Mouse (Mus musculus): ENCODE results near the gene Gm11060. TPM values are rescaled to one million over a fixed set of nuclear protein-coding genes. Genes with fewer than 3 reads are reported as not detected.

Gm11060 gene
- polyA plus RNA-seq, 1 experiment, result not detected

DNA sequence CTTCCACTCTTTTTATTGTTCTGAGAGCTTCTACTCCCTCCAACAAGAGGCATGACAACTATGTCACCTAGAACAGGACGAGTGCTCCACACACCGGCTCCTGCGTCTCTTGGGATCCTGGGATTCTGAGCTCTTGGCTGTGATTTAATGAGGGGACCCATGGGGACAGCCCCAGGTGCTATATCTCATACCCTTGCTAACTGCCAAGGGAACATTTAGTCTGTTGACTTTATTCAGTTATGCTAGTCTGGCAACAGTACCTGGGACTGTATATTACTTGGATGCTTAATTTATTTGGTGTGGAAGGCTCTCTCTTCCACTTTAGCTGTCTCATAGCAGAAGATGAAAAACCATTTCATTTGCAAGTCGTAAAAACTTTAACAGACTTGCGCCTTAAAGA is 16.0 kb upstream of the Gm11060 start:
- Histone ChIP-seq H3K27ac (ENCODE audit: control insufficient read depth, insufficient read depth, low read depth, low read length, poor library complexity) (no peak overlapping the region), H3K4me1 (ENCODE audit: control insufficient read depth, insufficient read depth, low read length) (no peaks in the 10 kb centered on the region), H3K4me3 (replicated peaks; ENCODE audit: control insufficient read depth, low read depth, low read length) (no peak overlapping the region)
- TF ChIP-seq POLR2A (IDR thresholded peaks at IDR 0.05; ENCODE audit: borderline replicate concordance, control insufficient read depth, low read depth, low read length) (no peak), CTCF (IDR thresholded peaks at IDR 0.05; ENCODE audit: control insufficient read depth, insufficient read depth, low read length) (no peak)
- WGBS, result 72% methylated on average over 5 of the region's 5 CpGs

DNA sequence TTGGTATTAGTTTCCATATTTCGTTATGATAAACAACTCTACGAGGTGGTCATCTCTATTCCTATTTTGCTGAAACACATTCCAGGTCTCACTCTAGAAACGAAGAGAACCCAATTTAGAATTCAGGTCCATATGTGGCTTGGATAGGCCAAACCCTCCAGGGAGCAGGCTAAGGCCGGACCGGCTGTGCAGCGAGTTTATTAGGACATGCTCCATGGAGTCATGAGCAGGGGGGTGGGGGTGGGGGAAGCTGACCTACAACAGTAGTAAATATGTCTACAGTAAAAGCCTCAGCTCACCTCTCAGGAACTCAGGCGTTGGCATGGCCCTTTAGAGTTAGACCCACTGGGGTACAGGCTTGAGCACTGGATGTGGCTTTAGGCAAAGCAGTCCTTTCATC is 14.7 kb upstream of the Gm11060 start:
- Histone ChIP-seq H3K27ac (ENCODE audit: control insufficient read depth, insufficient read depth, low read depth, low read length, poor library complexity) (no peak overlapping the region), H3K4me1 (ENCODE audit: control insufficient read depth, insufficient read depth, low read length) (no peaks in the 10 kb centered on the region), H3K4me3 (replicated peaks; ENCODE audit: control insufficient read depth, low read depth, low read length) (no peak overlapping the region)
- WGBS, result 79% methylated on average over 7 of the region's 7 CpGs
- TF ChIP-seq CTCF (IDR thresholded peaks at IDR 0.05; ENCODE audit: control insufficient read depth, insufficient read depth, low read length) (no peak), POLR2A (IDR thresholded peaks at IDR 0.05; ENCODE audit: borderline replicate concordance, control insufficient read depth, low read depth, low read length) (no peak)

DNA sequence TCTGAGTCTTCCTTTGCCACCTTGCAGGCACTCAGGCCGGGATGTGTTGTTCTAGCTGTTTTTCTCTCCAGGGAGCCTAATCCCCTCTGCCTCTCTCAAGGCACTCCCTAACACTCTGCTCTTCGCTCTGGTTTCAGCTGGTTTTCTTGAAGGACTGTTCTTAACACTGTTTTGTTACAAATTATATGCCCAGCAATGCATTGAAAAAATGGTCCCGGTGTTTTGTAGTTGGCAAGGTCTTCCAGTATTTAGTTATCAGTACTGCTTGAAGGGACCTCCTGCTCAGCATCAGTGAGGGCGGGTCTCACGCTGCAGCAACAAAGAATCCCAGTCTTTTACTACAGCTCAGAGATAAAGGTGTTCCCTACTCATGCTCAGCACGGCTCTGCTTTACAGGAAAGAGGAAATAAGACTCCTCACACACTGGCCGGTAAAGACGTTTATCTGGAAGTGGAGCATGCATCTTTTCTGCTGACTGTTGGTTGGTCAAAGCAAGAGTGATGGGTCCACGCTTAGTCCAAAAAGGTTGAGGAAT is 9.5 kb upstream of the Gm11060 start:
- H3K27ac ChIP-seq (ENCODE audit: control insufficient read depth, insufficient read depth, low read depth, low read length, poor library complexity), result no peak overlapping the region
- no peaks in the 10 kb centered on the region for H3K4me1 ChIP-seq (ENCODE audit: control insufficient read depth, insufficient read depth, low read length)
- 41% methylated on average over 9 of the region's 9 CpGs for WGBS
- TF ChIP-seq POLR2A (IDR thresholded peaks at IDR 0.05; ENCODE audit: borderline replicate concordance, control insufficient read depth, low read depth, low read length) (no peak), CTCF (IDR thresholded peaks at IDR 0.05; ENCODE audit: control insufficient read depth, insufficient read depth, low read length) (no peak)
- no peak overlapping the region for H3K4me3 ChIP-seq (replicated peaks; ENCODE audit: control insufficient read depth, low read depth, low read length)

DNA sequence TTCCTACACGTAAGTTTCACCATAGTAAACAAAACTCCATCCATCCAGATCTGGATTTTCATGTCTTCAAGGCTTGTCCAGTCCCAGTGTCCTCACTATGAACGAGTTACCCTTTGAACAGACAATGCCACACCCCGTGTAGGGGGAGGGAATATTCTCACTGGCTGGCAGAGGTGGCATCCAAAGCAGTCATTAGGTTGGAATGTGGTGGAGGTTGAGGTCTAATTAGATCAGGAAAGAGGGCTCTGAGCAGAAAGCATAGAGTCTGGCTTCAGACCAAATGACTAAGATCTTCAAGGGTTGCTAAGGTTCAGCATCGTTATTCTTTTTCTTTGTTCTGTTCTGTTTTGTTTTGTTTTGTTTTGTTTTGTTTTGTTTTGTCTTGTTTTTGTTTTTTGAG is 7.8 kb upstream of the Gm11060 start:
- 65% methylated on average over 4 of the region's 4 CpGs for WGBS
- TF ChIP-seq POLR2A (IDR thresholded peaks at IDR 0.05; ENCODE audit: borderline replicate concordance, control insufficient read depth, low read depth, low read length) (no peak), CTCF (IDR thresholded peaks at IDR 0.05; ENCODE audit: control insufficient read depth, insufficient read depth, low read length) (no peak)
- no peaks in the 10 kb centered on the region for H3K4me1 ChIP-seq (ENCODE audit: control insufficient read depth, insufficient read depth, low read length)

DNA sequence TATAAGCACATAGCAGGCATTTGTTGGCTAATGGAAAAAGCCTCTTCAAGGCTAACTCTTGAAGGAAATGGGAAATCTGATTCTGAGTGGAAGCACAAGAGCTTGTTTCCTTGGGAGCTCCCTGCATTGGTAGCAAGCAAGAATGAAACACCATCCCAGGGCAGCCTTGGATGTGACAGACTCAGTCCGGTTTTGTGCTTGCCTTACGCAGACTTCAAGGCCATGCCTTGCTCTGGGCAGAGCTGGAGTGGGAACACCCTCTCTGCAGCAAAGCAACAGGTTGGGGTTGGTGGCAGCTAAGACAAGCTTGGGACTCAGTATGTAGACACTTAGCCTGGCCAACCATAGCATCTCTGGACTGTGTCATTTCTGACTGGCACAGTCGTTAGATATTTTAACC is 5.7 kb upstream of the Gm11060 start:
- H3K4me1 ChIP-seq (ENCODE audit: control insufficient read depth, insufficient read depth, low read length), result no peaks in the 10 kb centered on the region
- no peak overlapping the region for H3K4me3 ChIP-seq (replicated peaks; ENCODE audit: control insufficient read depth, low read depth, low read length)
- no peak overlapping the region for H3K27ac ChIP-seq (ENCODE audit: control insufficient read depth, insufficient read depth, low read depth, low read length, poor library complexity)
- WGBS, result 89% methylated on average over 3 of the region's 3 CpGs
- TF ChIP-seq CTCF (IDR thresholded peaks at IDR 0.05; ENCODE audit: control insufficient read depth, insufficient read depth, low read length) (no peak), POLR2A (IDR thresholded peaks at IDR 0.05; ENCODE audit: borderline replicate concordance, control insufficient read depth, low read depth, low read length) (no peak)

More for the DNA sequence above, 7.8 kb upstream of the Gm11060 start:
- H3K27ac ChIP-seq (ENCODE audit: control insufficient read depth, insufficient read depth, low read depth, low read length, poor library complexity), result no peak overlapping the region
- H3K4me3 ChIP-seq (replicated peaks; ENCODE audit: control insufficient read depth, low read depth, low read length), result no peak overlapping the region

DNA sequence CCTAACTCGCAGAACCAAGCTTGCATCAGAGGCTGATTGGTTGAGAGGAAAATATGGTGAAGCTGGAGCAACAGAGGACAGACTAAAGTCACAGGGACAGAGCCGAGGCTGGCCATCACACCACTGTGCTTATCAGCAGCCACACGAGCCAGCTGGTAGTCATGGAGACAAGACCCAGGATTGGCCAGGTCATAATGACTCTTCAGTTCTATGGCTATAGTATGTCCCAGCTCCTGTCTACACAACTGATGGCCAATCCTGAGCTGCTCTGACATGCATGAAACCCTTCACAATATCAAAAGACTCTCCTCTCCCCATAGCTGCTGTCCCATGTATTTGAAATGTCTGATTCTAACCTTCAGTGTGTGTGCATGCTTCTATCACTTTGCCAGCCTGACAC is 3.8 kb upstream of the Gm11060 start:
- H3K4me3 ChIP-seq (replicated peaks; ENCODE audit: control insufficient read depth, low read depth, low read length), result no peak overlapping the region
- TF ChIP-seq CTCF (IDR thresholded peaks at IDR 0.05; ENCODE audit: control insufficient read depth, insufficient read depth, low read length), result no peak
- no peak for TF ChIP-seq POLR2A (IDR thresholded peaks at IDR 0.05; ENCODE audit: borderline replicate concordance, control insufficient read depth, low read depth, low read length)
- WGBS, result 57% methylated on average over 3 of the region's 3 CpGs

DNA sequence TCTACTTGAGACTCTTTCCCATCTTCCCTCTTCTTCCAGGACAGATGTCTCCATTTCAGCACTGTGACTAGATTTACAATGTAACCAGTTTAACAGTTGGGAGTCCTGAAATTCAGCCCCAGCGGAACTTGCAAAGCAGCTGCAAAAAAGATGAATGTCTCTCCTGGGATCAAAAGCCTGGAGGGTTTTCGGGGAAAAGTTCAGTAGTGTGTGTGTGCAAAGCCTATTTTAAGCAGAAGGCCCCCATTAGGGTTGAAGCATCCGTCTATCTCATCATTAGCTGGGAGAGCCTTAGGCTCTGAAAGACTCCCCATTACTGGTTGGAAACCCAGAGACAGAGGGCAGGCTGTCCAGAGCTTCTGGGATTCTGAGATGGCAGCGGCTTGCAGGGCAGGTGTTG is 2.7 kb upstream of the Gm11060 start:
- TF ChIP-seq POLR2A (IDR thresholded peaks at IDR 0.05; ENCODE audit: borderline replicate concordance, control insufficient read depth, low read depth, low read length), result no peak
- no peak for TF ChIP-seq CTCF (IDR thresholded peaks at IDR 0.05; ENCODE audit: control insufficient read depth, insufficient read depth, low read length)
- 82% methylated on average over 4 of the region's 4 CpGs for WGBS
- no peak overlapping the region for H3K4me3 ChIP-seq (replicated peaks; ENCODE audit: control insufficient read depth, low read depth, low read length)
- H3K4me1 ChIP-seq (ENCODE audit: control insufficient read depth, insufficient read depth, low read length), result no peaks in the 10 kb centered on the region
- no peak overlapping the region for H3K27ac ChIP-seq (ENCODE audit: control insufficient read depth, insufficient read depth, low read depth, low read length, poor library complexity)

More for the DNA sequence above, 3.8 kb upstream of the Gm11060 start:
- H3K27ac ChIP-seq (ENCODE audit: control insufficient read depth, insufficient read depth, low read depth, low read length, poor library complexity), result no peak overlapping the region
- no peaks in the 10 kb centered on the region for H3K4me1 ChIP-seq (ENCODE audit: control insufficient read depth, insufficient read depth, low read length)

DNA sequence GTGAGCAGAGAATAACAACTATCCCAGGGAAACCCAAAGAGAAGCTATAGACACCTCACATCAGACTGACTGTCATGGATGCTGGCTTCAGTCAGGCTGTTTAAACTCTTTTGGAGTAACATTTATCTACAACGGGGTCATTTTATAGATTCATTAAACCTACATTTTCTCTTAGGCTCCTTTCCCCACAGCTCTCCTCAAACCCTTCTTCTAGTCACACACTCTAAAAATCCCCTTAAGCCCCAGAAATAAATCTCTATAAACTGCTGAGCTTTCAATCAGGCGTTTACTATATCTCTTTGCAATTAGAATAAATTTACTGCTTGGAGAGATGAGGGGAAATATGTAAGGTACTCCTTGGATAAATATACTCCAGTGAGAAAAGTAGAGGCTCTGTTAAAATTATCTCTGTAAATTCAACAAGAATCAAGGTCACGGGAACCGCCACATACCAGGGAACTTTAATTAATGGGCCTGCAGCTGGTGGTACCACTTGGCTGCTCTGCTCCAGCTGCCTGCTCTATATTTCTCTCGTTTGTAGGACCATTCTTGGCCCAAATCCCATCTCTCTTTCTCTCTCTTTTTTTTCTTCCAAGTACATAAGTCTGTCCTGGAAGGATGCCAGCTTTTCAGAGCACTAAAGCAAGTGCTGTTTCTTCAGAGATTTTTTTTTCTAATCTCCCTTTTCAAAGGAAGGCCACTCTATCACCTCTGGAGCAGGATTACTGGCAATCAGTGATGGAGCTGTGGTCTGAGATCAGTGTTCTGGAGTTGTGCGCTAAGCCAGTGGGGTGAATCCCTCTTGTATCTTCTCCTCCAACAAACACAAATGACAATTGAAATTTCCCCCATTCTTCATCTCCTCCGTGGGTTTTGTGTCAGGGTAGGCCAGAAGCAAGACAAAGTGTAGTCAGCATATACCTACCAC is 2.0 kb upstream of the Gm11060 start:
- no peak for TF ChIP-seq CTCF (IDR thresholded peaks at IDR 0.05; ENCODE audit: control insufficient read depth, insufficient read depth, low read length)
- TF ChIP-seq POLR2A (IDR thresholded peaks at IDR 0.05; ENCODE audit: borderline replicate concordance, control insufficient read depth, low read depth, low read length), result no peak
- H3K27ac ChIP-seq (ENCODE audit: control insufficient read depth, insufficient read depth, low read depth, low read length, poor library complexity), result no peak overlapping the region
- no peaks in the 10 kb centered on the region for H3K4me1 ChIP-seq (ENCODE audit: control insufficient read depth, insufficient read depth, low read length)
- WGBS, result 65% methylated on average over 7 of the region's 7 CpGs
- no peak overlapping the region for H3K4me3 ChIP-seq (replicated peaks; ENCODE audit: control insufficient read depth, low read depth, low read length)

Measured in bone marrow, adult 2 months (tissue).